Mouse (Mus musculus): Measurements from ENCODE around the gene Cd300e.
A peak's percentile ranks its signal among the peaks of the same experiment; 100 is the strongest.

The Cd300e gene

DNA sequence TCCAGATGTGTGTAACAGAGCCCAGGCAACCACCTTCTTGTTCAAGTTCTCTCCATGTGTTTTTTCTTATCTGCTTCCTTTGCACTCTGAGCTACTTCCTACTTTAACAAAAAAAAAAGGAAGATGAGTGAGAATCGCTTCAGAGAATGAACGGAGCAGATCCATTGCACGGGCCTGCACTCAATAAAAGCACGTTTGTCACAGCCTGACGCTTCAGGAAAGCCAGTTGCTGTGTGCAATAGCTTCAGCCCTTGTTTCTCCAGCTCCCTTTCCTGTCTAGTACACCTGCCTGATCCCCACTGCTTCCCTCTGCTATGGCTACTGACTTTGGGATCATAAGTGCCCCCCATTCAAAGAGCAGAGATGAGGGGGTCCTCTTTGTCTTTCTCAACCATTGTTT is at the start of gene Cd300e:
Cd300e (minus strand) TSS at position 101 of the 400 bp plus-strand sequence.
- no peak for DNase-seq (ENCODE audit: low spot score in 2 of 2)

GRCm38 (mm10) chr11:115110271-115110670 is 48.3 kb upstream of the Cd300e start:
- DNase-seq (ENCODE audit: low spot score in 2 of 2), result no peak

GRCm38 (mm10) chr11:115108176-115108575 is 46.2 kb upstream of the Cd300e start:
- no peak for DNase-seq (ENCODE audit: low spot score in 2 of 2)

DNA sequence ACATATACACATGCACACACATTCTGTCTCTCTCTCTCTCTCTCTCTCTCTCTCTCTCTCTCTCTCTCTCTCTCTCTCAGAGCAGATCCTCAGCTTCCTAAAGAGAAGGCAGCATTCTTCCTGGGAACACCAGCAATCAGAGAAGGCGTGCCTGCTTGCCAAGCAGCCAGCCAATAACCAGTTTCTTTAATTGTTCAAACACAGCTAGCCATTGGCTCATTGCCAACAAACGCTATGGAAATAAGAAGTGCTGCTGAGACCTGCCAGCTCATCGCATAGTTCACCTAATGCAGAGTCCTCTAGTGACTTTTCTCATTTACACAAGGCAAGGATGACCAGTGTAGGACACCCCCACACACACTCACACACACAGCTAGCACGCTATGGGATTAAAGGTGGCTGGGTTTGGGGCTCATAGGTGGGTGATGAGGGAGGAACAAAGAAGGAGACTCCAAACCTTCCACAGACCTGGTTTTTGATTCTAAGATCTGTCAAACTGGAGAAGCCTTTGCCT is 45.5 kb upstream of the Cd300e start:
- DNase-seq (ENCODE audit: low spot score in 2 of 2), result no peak

GRCm38 (mm10) chr11:115106638-115107037 is 44.7 kb upstream of the Cd300e start:
- no peak for DNase-seq (ENCODE audit: low spot score in 2 of 2)

DNA sequence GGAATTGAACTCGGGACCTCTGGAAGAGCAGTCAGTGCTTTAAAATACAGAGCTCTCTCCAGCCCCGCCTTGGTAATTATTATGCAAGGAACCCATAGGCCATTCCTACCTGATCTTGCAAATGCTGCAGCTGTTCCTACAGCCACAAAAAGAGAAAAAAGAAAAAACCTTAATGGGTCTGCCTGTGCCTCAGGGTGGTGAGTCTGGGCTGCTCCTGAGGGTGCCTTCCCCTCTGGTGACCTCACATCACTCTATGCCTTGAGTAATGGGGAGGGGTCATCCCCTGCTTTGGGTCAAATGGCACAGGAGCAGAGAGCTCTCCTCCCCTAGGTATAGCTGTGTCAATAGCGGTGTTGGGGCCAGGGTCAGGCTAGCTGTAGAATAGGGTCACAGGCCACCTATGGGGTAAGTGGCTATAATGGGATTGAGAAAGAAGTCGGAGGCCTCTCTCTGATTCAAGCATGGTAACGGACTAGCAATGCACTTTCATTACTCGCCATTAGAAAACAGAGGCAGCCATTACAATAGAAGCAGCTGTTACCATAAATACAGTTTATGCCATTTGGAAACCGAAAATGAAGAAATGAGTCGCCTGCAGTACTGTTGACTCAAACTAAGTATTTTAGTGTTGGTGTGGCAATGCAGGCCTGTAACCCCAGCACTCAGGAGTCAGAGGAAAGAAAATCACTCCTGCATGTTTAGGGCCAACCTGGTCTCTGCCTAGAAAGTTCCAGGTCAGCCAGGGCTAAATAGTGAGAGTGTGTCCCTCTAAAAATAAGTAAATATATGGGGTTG is 43.0 kb upstream of the Cd300e start:
- no peak for DNase-seq (ENCODE audit: low spot score in 2 of 2)

DNA sequence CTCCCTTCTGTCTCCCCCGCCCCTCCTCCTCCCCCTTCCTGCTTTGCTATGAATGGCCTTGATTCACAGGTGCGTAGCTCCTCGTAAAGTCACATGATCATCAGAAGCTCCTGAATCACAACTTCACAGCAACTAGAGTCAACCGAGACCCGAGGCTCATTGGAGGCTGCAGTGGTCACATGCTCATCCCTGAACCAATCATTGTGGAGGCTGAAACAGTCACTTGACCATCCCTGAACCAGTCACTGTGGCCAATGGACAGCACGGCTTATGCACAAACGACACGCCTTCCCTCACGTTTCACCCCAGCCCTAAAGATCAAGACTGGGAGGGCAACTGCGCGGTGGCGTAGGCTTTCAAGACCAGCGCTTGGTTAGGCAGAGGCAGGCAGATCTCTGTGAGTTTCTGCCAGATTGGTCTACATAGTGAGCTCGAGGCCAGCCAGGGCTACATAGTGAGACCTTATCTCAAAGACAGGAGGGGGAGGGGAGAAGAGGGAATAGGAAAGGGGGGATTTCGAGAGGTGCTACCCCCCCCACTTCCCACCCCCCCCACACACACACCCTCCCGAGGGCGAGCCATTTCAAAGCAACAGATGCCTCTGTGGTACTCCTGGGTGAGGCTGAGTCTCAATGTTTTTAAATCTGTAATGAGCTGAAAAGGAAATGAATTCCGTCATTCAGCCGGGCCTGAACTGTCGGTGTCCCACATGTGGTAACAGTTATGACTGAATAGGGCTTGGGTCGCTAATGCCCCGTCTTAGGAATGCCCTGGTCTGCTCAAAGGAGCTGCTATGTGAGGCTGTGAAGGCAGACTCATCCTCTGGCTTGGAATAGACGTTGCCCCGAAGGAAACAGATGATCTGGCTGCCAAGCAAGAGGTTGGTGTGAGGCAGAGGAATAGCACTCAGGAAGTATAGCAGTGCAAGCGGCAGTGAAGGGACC is 41.8 kb upstream of the Cd300e start:
- DNase-seq (ENCODE audit: low spot score in 2 of 2), result no peak

GRCm38 (mm10) chr11:115102116-115102515 is 40.1 kb upstream of the Cd300e start:
- no peak for DNase-seq (ENCODE audit: low spot score in 2 of 2)

DNA sequence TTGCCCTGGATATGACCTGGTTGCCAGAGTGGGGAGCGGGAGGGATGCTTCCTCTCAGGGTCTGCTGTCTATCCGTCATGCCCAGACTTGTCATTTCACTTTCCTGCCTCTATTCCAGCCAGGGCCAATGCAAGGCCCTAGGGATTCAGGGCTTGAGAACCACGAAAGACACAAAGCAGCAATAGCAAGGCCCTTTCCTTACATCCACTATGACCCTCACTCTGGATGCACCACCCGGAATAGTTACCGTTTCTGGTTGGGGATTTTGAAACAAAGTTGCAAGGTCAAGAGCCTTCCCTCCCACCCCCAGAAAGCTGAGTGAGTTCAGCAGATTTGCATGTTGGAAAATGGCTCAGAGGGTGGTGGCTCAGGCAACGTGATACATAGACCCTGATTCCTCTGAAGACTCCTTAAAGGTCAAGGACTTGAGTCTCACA is 39.7 kb upstream of the Cd300e start:
- no peak for DNase-seq (ENCODE audit: low spot score in 2 of 2)

DNA sequence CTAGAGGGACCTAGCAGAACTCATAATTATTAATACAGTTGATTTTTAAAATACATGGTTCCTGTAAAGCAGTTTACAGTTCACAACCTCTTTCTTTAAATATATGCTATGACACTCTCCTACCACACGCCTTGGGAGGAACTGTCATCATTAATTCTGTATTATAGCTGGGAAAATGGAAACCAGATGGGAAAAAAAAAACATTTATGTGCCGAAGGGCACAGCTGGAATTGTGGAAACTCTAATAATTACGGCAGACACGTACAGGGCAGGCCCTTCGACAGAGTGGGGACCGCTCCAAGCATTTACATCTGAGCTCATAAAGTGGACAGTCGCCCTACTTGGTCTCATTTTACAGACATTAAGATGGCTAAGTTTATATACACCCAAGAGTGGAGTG is 38.8 kb upstream of the Cd300e start:
- DNase-seq (ENCODE audit: low spot score in 2 of 2), result no peak

- no peak for DNase-seq (ENCODE audit: low spot score in 2 of 2)
Observed at GRCm38 (mm10) chr11:115100032-115100621, 38.1 kb upstream of the Cd300e start.

DNA sequence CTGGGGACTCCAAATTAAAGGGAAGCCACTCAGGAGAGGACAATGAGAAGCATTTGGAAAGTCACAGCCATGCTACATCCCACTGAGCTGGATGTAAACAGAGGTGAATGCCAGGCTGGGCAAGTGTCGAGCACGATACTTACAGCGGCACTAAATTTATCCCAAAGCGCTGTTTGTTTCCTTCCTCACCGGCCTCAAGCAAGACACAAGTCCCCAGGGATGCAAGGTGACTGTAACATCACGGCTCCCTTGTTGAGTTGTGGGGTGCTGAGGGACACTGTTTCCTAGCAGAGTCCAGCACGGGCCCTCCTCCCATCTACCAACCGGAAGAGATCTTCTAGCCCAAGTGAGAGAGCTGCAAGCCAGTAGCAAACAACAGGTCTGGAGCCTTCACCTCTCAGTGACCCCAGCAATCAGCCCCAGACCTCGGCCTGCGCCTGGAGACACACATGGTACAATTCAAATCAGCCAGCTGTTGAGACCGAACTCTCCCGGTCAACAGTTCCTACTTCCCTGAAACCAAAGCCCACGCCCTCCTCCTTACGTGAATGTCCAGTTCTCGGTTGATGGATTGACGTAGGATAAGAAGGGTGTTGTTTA is 37.4 kb upstream of the Cd300e start:
- DNase-seq (ENCODE audit: low spot score in 2 of 2), result no peak

- no peak for DNase-seq (ENCODE audit: low spot score in 2 of 2)
Observed at GRCm38 (mm10) chr11:115098203-115098932, 36.4 kb upstream of the Cd300e start.

GRCm38 (mm10) chr11:115092140-115092539 is 30.2 kb upstream of the Cd300e start:
- DNase-seq (ENCODE audit: low spot score in 2 of 2), result no peak

- peak in 1 of 2 experiments; percentile 6 for DNase-seq (ENCODE audit: low spot score in 2 of 2)
Observed at GRCm38 (mm10) chr11:115091362-115091901, 29.5 kb upstream of the Cd300e start, which contains the start of gene Rab37. TSS of gene Rab37 (plus strand) at chr11:115091431.

DNA sequence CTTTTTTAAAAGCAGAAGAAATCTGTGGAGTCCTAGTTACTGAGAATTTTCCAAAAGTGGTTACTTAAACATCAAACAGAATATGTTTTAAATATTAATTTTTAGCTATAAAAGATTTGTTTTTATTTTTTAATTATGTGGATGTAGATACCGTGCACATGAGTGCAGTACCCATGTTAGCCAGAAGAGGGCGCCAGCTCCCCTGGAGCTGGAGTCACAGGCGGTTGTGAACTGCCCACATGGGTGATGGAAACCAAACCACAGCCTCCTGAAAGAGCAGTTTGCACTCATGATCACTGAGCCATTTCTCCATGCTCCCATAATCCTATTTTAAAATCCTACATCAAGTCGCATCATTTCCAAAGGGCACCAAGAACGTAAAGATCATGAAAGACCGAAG is 27.9 kb upstream of the Cd300e start:
- DNase-seq (ENCODE audit: low spot score in 2 of 2), result no peak

DNA sequence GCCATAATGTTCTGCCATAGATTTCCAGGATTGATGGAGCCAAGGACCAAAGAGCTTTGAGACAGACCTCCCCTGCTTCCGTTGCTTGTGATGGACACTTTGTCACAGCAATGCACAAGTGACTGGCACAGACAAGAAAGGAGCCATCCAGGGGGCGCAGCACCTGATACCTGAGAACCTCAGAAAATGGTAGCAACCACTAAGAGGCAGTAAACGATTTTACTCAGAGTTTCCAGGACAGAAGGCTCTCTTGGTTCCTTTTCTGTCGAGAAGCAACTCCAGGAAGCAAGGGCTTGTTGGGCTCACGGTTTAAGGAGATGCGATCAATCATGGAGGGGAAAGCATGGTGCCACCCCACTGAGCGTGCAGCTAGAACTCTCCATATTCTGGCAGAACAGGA is 24.2 kb upstream of the Cd300e start:
- no peak for DNase-seq (ENCODE audit: low spot score in 2 of 2)

GRCm38 (mm10) chr11:115085064-115085463 is 23.1 kb upstream of the Cd300e start:
- no peak for DNase-seq (ENCODE audit: low spot score in 2 of 2)

DNA sequence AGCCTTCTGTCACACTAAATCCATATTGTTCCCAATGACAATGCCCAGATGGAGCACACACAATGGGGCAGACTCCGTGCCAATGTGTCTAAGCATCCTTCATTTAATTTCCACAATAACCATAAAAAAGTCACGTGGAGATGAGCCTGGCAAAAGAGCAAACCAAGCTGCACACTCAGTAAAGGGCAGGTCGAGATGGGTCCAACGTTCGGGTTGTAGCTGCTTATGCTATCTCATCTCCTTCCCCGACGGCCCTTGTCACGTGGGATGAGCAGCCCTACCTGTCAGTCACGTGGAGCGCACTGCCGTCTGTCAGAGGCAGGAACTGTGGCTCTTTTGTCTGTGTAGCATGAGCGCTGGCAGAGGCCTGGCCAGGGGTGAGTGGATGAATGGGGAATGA is 22.6 kb upstream of the Cd300e start:
- DNase-seq (ENCODE audit: low spot score in 2 of 2), result no peak

- peak; percentile 33 to 64 for DNase-seq (ENCODE audit: low spot score in 2 of 2)
Observed at GRCm38 (mm10) chr11:115083376-115084139, 21.6 kb upstream of the Cd300e start.
